Mouse (Mus musculus): ENCODE results near the gene Yaf2.

DNA sequence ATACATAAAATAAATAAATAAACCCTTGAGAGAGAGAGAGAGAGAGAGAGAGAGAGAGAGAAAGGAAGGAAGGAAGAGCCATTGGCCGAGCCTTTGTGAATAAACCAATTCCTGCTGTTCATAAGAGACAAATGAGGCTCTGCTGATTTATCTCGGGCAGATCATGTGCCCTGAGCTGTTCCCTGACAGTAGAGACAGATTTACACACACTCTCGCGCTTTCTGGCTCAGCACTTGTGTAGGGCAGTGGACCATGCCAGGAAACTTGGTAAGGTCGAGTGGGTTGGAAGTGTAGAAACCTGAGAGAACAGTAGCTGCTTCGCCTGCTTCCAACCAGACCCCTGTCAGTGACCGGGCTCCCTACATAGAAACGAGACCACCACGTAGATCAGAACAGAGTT, 31.8 kb upstream of the Yaf2 start:
- TF ChIP-seq CTCF (IDR thresholded peaks at IDR 0.05; ENCODE audit: extremely low read depth, insufficient read depth, insufficient read length, insufficient replicate concordance) (no peak), POLR2A (IDR thresholded peaks at IDR 0.05; ENCODE audit: low read depth, low read length) (no peak)

All from spleen, adult 2 months (tissue).